Mouse (Mus musculus) C2C12 (cell line): ENCODE results near the gene Akap9.

Experiments used
- CTCF ChIP-seq: IDR thresholded peaks from one replicate; pipeline ENCODE4 v1.5.1; 2011; ENCODE audit not compliant: control insufficient read depth, insufficient read depth, insufficient read length
- FOSL1 ChIP-seq: IDR thresholded peaks from one replicate; pipeline ENCODE4 v1.8.0; 2011; ENCODE audit warnings: mild to moderate bottlenecking, low read length; ENCODE audit not compliant: poor library complexity, insufficient read depth, severe bottlenecking
- MAX ChIP-seq: IDR thresholded peaks from one replicate; pipeline ENCODE4 v1.6.1; 2011; ENCODE audit warnings: mild to moderate bottlenecking, control low read depth
- MYOG ChIP-seq: IDR thresholded peaks from one replicate; pipeline ENCODE4 v1.6.1; 2011; ENCODE audit not compliant: control insufficient read depth, insufficient read length; ENCODE audit errors: extremely low read depth
- USF1 ChIP-seq: IDR thresholded peaks from one replicate; pipeline ENCODE4 v1.6.1; 2011; ENCODE audit warnings: low read depth, mild to moderate bottlenecking, control low read depth, moderate library complexity

- TF ChIP-seq CTCF: no peak
- no peak for TF ChIP-seq USF1
- no peak for TF ChIP-seq MYOG
- no peak for TF ChIP-seq FOSL1
- no peak for TF ChIP-seq MAX
Measured at GRCm38 (mm10) chr5:3968415-3968814, 40.6 kb downstream of the Akap9 start.
